Mouse (Mus musculus): ENCODE data around the gene Adap1. TPM values are rescaled to one million over a fixed set of nuclear protein-coding genes. Genes with fewer than 3 reads are reported as not detected.

Adap1 gene
- polyA plus RNA-seq, 1 experiment from 2014 or later, result 33.4 TPM

DNA sequence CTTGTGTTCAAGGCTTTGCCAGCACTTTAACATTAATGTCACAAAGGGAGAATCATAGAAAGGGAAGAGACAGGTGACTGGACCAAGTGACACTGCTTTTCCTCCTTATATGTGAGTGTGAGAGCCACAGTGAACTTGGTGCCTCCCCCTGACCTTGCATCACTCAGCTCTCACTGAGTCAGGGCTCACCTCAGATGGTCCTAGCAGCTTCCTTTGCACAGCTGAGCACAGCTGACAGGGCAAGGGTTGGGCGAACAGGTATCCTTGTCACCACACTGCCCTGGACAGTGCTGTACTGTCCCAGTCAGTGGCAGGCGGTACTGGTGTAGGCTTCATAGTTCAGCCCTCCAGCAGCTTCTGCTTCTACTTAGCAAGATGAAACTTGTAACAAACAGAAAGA lies 97.8 kb downstream of the Adap1 start:
- Histone ChIP-seq H3K36me3 (ENCODE audit: control insufficient read depth, insufficient read depth) (peaks cover 87% of the 10 kb centered on the region), H3K27ac (ENCODE audit: low read depth, low read length) (no peak overlapping the region), H3K9me3 (ENCODE audit: control insufficient read depth) (no peaks in the 10 kb centered on the region), H3K4me1 (replicated peaks; ENCODE audit: control insufficient read depth, insufficient read depth, low read length) (no peaks in the 10 kb centered on the region), H3K27me3 (replicated peaks; ENCODE audit: control insufficient read depth, insufficient read depth, low read length) (no peaks in the 10 kb centered on the region), H3K4me3 (ENCODE audit: low read depth, low read length) (no peak overlapping the region), H3K9ac (ENCODE audit: low read depth, low read length) (no peak overlapping the region), H3K4me2 (replicated peaks; ENCODE audit: low read depth) (no peak overlapping the region)
- 91% methylated on average over 2 of the region's 2 CpGs for WGBS
- TF ChIP-seq CTCF (IDR thresholded peaks at IDR 0.05; ENCODE audit: low read depth), result no peak
- no peak for ATAC-seq

DNA sequence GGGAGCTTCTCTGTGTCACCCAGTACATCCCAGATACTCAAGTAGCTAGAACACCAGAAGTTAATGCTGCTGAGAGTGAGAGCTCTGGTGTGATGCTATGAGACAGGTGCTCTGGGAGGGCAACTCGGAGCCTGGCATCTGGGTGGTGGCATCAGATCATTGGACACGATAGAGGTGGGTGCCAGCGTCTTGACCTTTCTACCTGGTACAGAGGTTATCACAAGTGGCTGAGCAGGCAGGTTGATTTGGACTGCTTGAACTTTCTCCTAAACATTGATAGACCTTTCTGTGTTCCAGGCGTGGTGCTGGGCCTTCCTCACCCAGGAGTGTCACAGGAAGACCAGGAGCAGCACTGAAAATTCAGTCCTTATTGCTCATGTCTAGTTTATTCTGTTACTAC lies 98.2 kb downstream of the Adap1 start:
- Histone ChIP-seq H3K9me3 (ENCODE audit: control insufficient read depth) (no peaks in the 10 kb centered on the region), H3K4me3 (ENCODE audit: low read depth, low read length) (no peak overlapping the region), H3K4me1 (replicated peaks; ENCODE audit: control insufficient read depth, insufficient read depth, low read length) (no peaks in the 10 kb centered on the region), H3K9ac (ENCODE audit: low read depth, low read length) (no peak overlapping the region), H3K27ac (ENCODE audit: low read depth, low read length) (no peak overlapping the region), H3K27me3 (replicated peaks; ENCODE audit: control insufficient read depth, insufficient read depth, low read length) (no peaks in the 10 kb centered on the region), H3K36me3 (ENCODE audit: control insufficient read depth, insufficient read depth) (peaks cover 86% of the 10 kb centered on the region), H3K4me2 (replicated peaks; ENCODE audit: low read depth) (no peak overlapping the region)
- WGBS, result 91% methylated on average over 4 of the region's 4 CpGs
- no peak for ATAC-seq
- TF ChIP-seq CTCF (IDR thresholded peaks at IDR 0.05; ENCODE audit: low read depth), result no peak

DNA sequence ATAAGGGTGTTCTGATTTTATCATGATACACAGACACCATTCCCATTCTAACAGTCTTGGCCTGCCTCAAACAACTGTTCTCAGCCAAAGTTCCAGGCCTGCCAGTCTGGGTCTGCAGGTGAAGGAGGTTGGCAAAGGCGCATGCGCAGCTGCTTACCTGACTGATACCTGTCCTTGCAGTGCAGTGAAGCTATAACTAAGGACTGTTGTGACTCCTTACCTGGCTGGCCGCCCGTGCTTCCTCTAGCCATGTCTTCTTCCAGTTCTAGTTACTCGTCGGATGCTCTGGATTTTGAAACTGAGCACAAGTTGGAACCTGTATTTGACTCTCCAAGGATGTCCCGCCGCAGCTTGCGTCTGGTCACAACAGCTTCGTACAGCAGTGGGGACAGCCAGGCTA lies 102.1 kb downstream of the Adap1 start:
- no peaks in the 10 kb centered on the region for H3K9me3 ChIP-seq (ENCODE audit: control insufficient read depth)
- whole genome bisulfite sequencing, result 95% methylated on average over 10 of the region's 10 CpGs
- no peaks in the 10 kb centered on the region for H3K4me1 ChIP-seq (replicated peaks; ENCODE audit: control insufficient read depth, insufficient read depth, low read length)
- peaks cover 72% of the 10 kb centered on the region for H3K36me3 ChIP-seq (ENCODE audit: control insufficient read depth, insufficient read depth)
- H3K9ac ChIP-seq (ENCODE audit: low read depth, low read length), result no peak overlapping the region
- H3K4me2 ChIP-seq (replicated peaks; ENCODE audit: low read depth), result no peak overlapping the region
- no peak for TF ChIP-seq CTCF (IDR thresholded peaks at IDR 0.05; ENCODE audit: low read depth)
- no peak overlapping the region for H3K4me3 ChIP-seq (ENCODE audit: low read depth, low read length)
- no peaks in the 10 kb centered on the region for H3K27me3 ChIP-seq (replicated peaks; ENCODE audit: control insufficient read depth, insufficient read depth, low read length)
- no peak overlapping the region for H3K27ac ChIP-seq (ENCODE audit: low read depth, low read length)
- no peak for ATAC-seq

MicroRNAs within 50 kb of the gene (microRNA counts, 519-probe panel; counts per million panel counts)
- microRNA mmu-miR-339-3p, result not detected
- microRNA mmu-miR-339-5p, result not detected

Small RNA genes lying within 50 kb of the gene (microRNA-seq; reads per million reads assigned to microRNA genes)
- 278 reads per million, percentile 61 among the genes with 10 or more reads in this experiment for gene Mir339

Other genes starting within 250 kb of the Adap1 start
- 10.0 and 10.9 TPM in 2 replicates for gene Prkar1b, start 175.6 kb downstream of the Adap1 start, polyA plus RNA-seq (2015; fragmentation: Nextera tagmentation; extraction: Ambion mirVana)
- gene Dnaaf5, start 175.4 kb downstream of the Adap1 start, polyA plus RNA-seq (2015; fragmentation: Nextera tagmentation; extraction: Ambion mirVana), result 2.5 and 2.9 TPM in 2 replicates
- gene Sun1, start 125.0 kb downstream of the Adap1 start, polyA plus RNA-seq (2015; fragmentation: Nextera tagmentation; extraction: Ambion mirVana), result 12.2 and 13.4 TPM in 2 replicates
- gene Get4, start 73.3 kb downstream of the Adap1 start, polyA plus RNA-seq (2015; fragmentation: Nextera tagmentation; extraction: Ambion mirVana), result 127 and 129 TPM in 2 replicates
- 181 and 184 TPM in 2 replicates for gene Cox19, start 25.8 kb upstream of the Adap1 start, polyA plus RNA-seq (2015; fragmentation: Nextera tagmentation; extraction: Ambion mirVana)
- gene Cyp2w1, start 27.0 kb upstream of the Adap1 start, polyA plus RNA-seq (2015; fragmentation: Nextera tagmentation; extraction: Ambion mirVana), result 15.8 and 18.1 TPM in 2 replicates
- 2.5 and 2.6 TPM in 2 replicates for gene Gpr146, start 52.1 kb upstream of the Adap1 start, polyA plus RNA-seq (2015; fragmentation: Nextera tagmentation; extraction: Ambion mirVana)
- 0.76 and 1.4 TPM in 2 replicates for gene C130050O18Rik, start 79.7 kb upstream of the Adap1 start, polyA plus RNA-seq (2015; fragmentation: Nextera tagmentation; extraction: Ambion mirVana)
- 1.1 and 1.3 TPM in 2 replicates for gene Gper1, start 97.5 kb upstream of the Adap1 start, polyA plus RNA-seq (2015; fragmentation: Nextera tagmentation; extraction: Ambion mirVana)
- gene 3110082I17Rik, start 134.9 kb upstream of the Adap1 start, polyA plus RNA-seq (2015; fragmentation: Nextera tagmentation; extraction: Ambion mirVana), result 8.3 and 8.5 TPM in 2 replicates
- gene Zfand2a, start 158.9 kb upstream of the Adap1 start, polyA plus RNA-seq (2015; fragmentation: Nextera tagmentation; extraction: Ambion mirVana), result 6.1 and 6.7 TPM in 2 replicates
- not detected in 2 replicates for gene Uncx, start 217.9 kb upstream of the Adap1 start, polyA plus RNA-seq (2015; fragmentation: Nextera tagmentation; extraction: Ambion mirVana)

Data from intestine, postnatal 0 days (tissue).